Mouse (Mus musculus): ENCODE results near the gene Zfp609.

DNA sequence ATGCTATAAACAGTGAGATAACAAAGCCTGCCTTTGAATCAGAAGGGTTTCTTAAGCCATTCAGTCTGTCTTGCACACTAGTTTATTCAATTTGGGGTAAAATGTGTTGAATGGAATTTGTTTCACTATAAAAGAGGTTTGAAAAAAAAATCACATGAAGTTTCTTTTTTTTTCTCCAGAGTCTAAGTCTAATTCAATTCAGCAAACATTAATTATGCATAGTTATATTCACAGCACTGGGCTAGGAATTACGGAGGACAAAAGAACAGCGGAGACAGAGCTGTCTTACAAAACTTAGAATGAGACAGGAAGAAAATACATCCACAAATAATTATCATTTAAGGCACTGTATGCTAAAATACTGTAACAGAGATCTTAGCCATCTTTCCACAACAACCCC is 9.0 kb downstream of the Zfp609 start:
- TF ChIP-seq EP300 (IDR thresholded peaks at IDR 0.05; ENCODE audit: insufficient read depth, low read depth, low read length): no peak
- TF ChIP-seq CTCF (IDR thresholded peaks at IDR 0.05): no peak

Data from heart, adult 2 months (tissue).